ENCODE assay signal across 19 mouse cellular contexts in genomic region chr17:63807590-63808228, GRCm38 (mm10). TPM values are rescaled to one million over a fixed set of nuclear protein-coding genes. Genes with fewer than 3 reads are reported as not detected.
A peak's percentile ranks its signal among the peaks of the same experiment; 100 is the strongest.
DNase-seq lines count a peak whose midpoint lies in the region; ATAC-seq and TF ChIP-seq lines count a peak whose summit lies in the region.
"Had no signal": no experiment of that assay in that cellular context is flagged by ENCODE, and none has a peak within 500 bp of the region (broad histone marks: within the 10 kb centered on the region; RNA-seq: fewer than 3 reads in every experiment).

No protein-coding gene starts in this region.

- H3K9me3 ChIP-seq in forebrain, postnatal 0 days (ENCODE audit: low read length), result no peaks in the 10 kb centered on the region
- no peaks in the 10 kb centered on the region for H3K9me3 ChIP-seq in midbrain, embryonic 10.5 days (replicated peaks)
- H3K9me3 ChIP-seq: heart, embryonic 12.5 days had no signal

- TF ChIP-seq CTCF in forebrain, postnatal 0 days (IDR thresholded peaks at IDR 0.05; ENCODE audit: low read depth), result no peak

- H3K4me2 ChIP-seq in forebrain, postnatal 0 days (ENCODE audit: low read depth), result no peak overlapping the region
- H3K4me2 ChIP-seq: heart, embryonic 12.5 days had no signal

- no peaks in the 10 kb centered on the region for H3K36me3 ChIP-seq in forebrain, postnatal 0 days (ENCODE audit: insufficient read depth)
- no peaks in the 10 kb centered on the region for H3K36me3 ChIP-seq in midbrain, embryonic 10.5 days
- H3K36me3 ChIP-seq: heart, embryonic 12.5 days had no signal

- no peaks in the 10 kb centered on the region for H3K27me3 ChIP-seq in forebrain, postnatal 0 days (ENCODE audit: insufficient read depth, low read length)
- H3K27me3 ChIP-seq in midbrain, embryonic 10.5 days (ENCODE audit: low read depth, poor library complexity, severe bottlenecking), result no peaks in the 10 kb centered on the region
- H3K27me3 ChIP-seq: CH12.LX; heart, embryonic 12.5 days had no signal

- intact Hi-C loops in gastrocnemius, postnatal 14 days (cut with DNase I; ENCODE audit: low total_unique reads), result no loop called here

- H3K9ac ChIP-seq in forebrain, postnatal 0 days, result no peak overlapping the region
- H3K9ac ChIP-seq: heart, embryonic 12.5 days had no signal

- H3K4me1 ChIP-seq in forebrain, postnatal 0 days (ENCODE audit: insufficient read depth), result no peaks in the 10 kb centered on the region
- peaks cover 23% of the 10 kb centered on the region for H3K4me1 ChIP-seq in midbrain, embryonic 10.5 days

- 11% methylated on average over 9 of the region's 9 CpGs for WGBS in forebrain, postnatal 0 days
- 66% methylated on average over 9 of the region's 9 CpGs for WGBS in midbrain, embryonic 10.5 days

- peak; percentile 90 for ATAC-seq in forebrain, postnatal 0 days

- H3K27ac ChIP-seq in forebrain, postnatal 0 days (ENCODE audit: low read depth, low read length), result no peak overlapping the region
- H3K27ac ChIP-seq in midbrain, embryonic 10.5 days (replicated peaks), result peak overlapping the region; percentile 49; the same call in 1 of the 2 replicates

- H3K4me3 ChIP-seq in forebrain, postnatal 0 days (ENCODE audit: low read depth, low read length), result no peak overlapping the region
- H3K4me3 ChIP-seq in midbrain, embryonic 10.5 days, result no peak overlapping the region
- H3K4me3 ChIP-seq: heart, embryonic 12.5 days had no signal

- peak; percentile 27 for DNase-seq in embryo, embryonic 10.5 days (ENCODE audit: low spot score)
- DNase-seq in embryo, embryonic 10 days (ENCODE audit: low spot score), result no peak
- peak; percentile 46 for DNase-seq in forebrain, postnatal 0 days
- DNase-seq in midbrain, embryonic 10.5 days (ENCODE audit: low spot score), result no peak
- peak; percentile 29 for DNase-seq in retina, embryonic 14.5 days (ENCODE audit: low spot score)
- no peak for DNase-seq in gastrocnemius, postnatal 14 days
- no peak for DNase-seq in urinary bladder, postnatal 25 days (ENCODE audit: low spot score)
- DNase-seq in lung, postnatal 25 days (ENCODE audit: low spot score), result no peak
- DNase-seq: cerebellum, adult 9-11 months; heart, postnatal 4 days; kidney, adult 2 months; liver; lung, adult 2 months had no signal

RNA-seq across cellular contexts. Expression of gene Fer, which starts 55.2 kb away (rescaled TPM):
- 30.2 and 31.8 TPM in 2 replicates for total RNA-seq in forebrain, postnatal 0 days (2014; rRNA removed)
- 18.0 and 22.1 TPM in 2 replicates for polyA plus RNA-seq in forebrain, postnatal 0 days (2015; fragmentation: Nextera tagmentation; extraction: Ambion mirVana)
- 28.5 and 30.9 TPM in 2 replicates for polyA plus RNA-seq in midbrain, embryonic 10.5 days (2016; fragmentation: Nextera tagmentation; extraction: Ambion mirVana)
- 10 to 100 TPM; 11.1 to 13.4 TPM for total RNA-seq in gastrocnemius, postnatal 14 days (2021)

RNA-seq across cellular contexts. Expression of gene A930002H24Rik, which starts 55.9 kb away (rescaled TPM):
- total RNA-seq in forebrain, postnatal 0 days (2014; rRNA removed), result 6.0 and 7.9 TPM in 2 replicates
- 1.5 and 1.6 TPM in 2 replicates for polyA plus RNA-seq in forebrain, postnatal 0 days (2015; fragmentation: Nextera tagmentation; extraction: Ambion mirVana)
- 1.7 and 2.2 TPM in 2 replicates for polyA plus RNA-seq in midbrain, embryonic 10.5 days (2016; fragmentation: Nextera tagmentation; extraction: Ambion mirVana)
- total RNA-seq in gastrocnemius, postnatal 14 days (2021), result not detected
- total RNA-seq: CH12.LX; gastrocnemius, adult 8-10 months; left cerebral cortex, postnatal 10 days; megakaryocyte progenitor cell, adult 5-6 weeks; neutrophil, adult 5-6 weeks had no signal

Comparison
In these comparisons a context has a peak if more than half of its experiments do, and no peak if none do; other contexts are left out.
1. DNase-seq: peak in embryo, embryonic 10.5 days (single experiment), forebrain, postnatal 0 days (single experiment) and retina, embryonic 14.5 days (single experiment); none in embryo, embryonic 10 days (single experiment), midbrain, embryonic 10.5 days (single experiment), gastrocnemius, postnatal 14 days (single experiment), urinary bladder, postnatal 25 days (single experiment) and lung, postnatal 25 days (single experiment).